Mouse (Mus musculus) duodenum, adult 2 months (tissue): ENCODE measurements around the gene Impad1. TPM values are rescaled to one million over a fixed set of nuclear protein-coding genes. Genes with fewer than 3 reads are reported as not detected.

Experiments used
- polyA plus RNA-seq: library from polyadenylated mRNA; depleted of rRNA; stranded (reverse); fragments of >200 nt; gene quantifications from 2 replicates; pipeline ENCODE4 v1.2.3, GENCODE M21; 2012; ENCODE audit warnings: low replicate concordance; rRNA removed

Impad1 gene
- polyA plus RNA-seq, result 2.5 and 3.5 TPM in 2 replicates

DNA sequence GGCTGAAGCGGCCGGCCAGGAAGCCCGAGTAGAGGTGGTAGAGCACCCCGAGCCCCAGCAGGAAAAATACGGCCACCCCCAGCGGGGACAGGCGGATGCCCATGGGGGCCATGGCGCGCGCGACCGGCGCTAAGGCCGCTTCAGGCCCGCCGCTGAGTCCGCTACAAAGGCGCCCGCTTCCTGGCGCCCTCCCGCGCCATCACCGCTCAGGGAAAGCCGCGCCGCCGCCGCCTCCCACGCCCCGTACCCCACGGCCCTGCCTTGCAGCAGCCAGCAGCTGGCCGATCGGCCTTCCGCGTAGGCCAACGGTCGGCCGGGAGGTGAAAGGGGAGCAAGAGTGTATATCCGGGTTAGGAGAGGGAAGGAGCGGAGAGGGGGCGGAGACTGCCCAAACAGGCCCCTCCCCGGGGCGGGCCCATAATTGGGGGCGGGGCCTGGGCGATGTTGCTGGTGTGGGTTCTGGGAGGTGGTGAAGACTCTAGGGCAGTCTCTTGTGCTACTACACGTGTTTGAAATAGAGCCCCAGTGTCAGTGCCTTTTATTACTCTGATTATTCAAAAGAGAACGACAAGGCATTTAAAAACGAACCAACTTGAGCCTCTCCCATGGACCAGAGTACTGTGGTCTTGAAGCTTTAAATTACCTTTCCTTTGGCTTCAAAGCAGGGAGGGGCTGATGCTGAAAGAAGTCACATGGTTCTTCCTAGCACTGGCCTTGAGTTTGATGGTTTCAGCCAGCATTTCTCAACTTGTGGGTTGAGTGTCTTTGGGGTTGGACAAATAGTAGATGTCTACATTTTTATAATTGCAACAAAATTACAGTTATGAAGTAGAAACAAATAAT, at the start of gene Impad1:
Impad1 (minus strand) TSS at position 364 of the 843 bp plus-strand sequence.

